Mouse (Mus musculus): Measurements from ENCODE around the gene Gm6169. TPM values are rescaled to one million over a fixed set of nuclear protein-coding genes. Genes with fewer than 3 reads are reported as not detected.

Gene Gm6169
- total and polyA plus RNA-seq, 2 experiments: not detected

DNA sequence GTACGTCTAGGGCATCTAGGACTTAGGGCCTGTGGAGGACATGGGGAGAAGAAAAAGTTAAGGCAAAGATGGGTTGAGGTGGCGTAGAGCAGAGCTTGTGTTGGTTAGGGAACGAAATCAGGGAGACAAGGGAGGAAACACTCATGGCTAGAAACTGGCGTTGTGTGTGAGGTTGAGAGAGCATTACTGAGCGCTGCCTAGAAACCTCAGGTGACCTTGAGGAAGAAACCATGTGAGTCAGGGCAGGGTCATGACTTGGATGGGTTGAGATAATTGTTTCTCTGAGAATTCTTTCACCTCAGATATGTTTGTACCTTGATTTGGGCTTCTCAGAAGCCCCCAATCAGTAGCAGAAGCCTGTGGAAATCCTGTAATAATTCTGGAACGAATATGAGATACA, 11.6 kb downstream of the Gm6169 start:
- Histone ChIP-seq H3K9ac (ENCODE audit: low read depth, low read length) (no peak overlapping the region), H3K4me1 (ENCODE audit: control insufficient read depth, insufficient read depth, low read length) (no peaks in the 10 kb centered on the region), H3K27ac (replicated peaks; ENCODE audit: insufficient read depth, low read depth, low read length) (no peak overlapping the region), H3K4me3 (ENCODE audit: insufficient read depth, low read depth, low read length) (no peak overlapping the region), H3K79me2 (ENCODE audit: control insufficient read depth, insufficient read depth, low read length) (no peaks in the 10 kb centered on the region), H3K27me3 (ENCODE audit: control insufficient read depth, insufficient read depth, low read length) (no peaks in the 10 kb centered on the region), H3K36me3 (ENCODE audit: control insufficient read depth, insufficient read depth, low read length) (no peaks in the 10 kb centered on the region)
- no peak for DNase-seq (ENCODE audit: extremely low read depth, low read depth, low spot score)
- TF ChIP-seq CTCF (IDR thresholded peaks at IDR 0.05; ENCODE audit: low read depth, low read length) (no peak), POLR2A (IDR thresholded peaks at IDR 0.05; ENCODE audit: extremely low read depth, insufficient read depth, low read length) (no peak)
- 94% methylated on average over 6 of the region's 6 CpGs for WGBS

- Histone ChIP-seq H3K9ac (ENCODE audit: low read depth, low read length) (no peak overlapping the region), H3K4me3 (ENCODE audit: insufficient read depth, low read depth, low read length) (no peak overlapping the region), H3K79me2 (ENCODE audit: control insufficient read depth, insufficient read depth, low read length) (no peaks in the 10 kb centered on the region), H3K27me3 (ENCODE audit: control insufficient read depth, insufficient read depth, low read length) (no peaks in the 10 kb centered on the region), H3K36me3 (ENCODE audit: control insufficient read depth, insufficient read depth, low read length) (no peaks in the 10 kb centered on the region), H3K4me1 (ENCODE audit: control insufficient read depth, insufficient read depth, low read length) (no peaks in the 10 kb centered on the region), H3K27ac (replicated peaks; ENCODE audit: insufficient read depth, low read depth, low read length) (no peak overlapping the region)
- no peak for DNase-seq (ENCODE audit: extremely low read depth, low read depth, low spot score)
- 79% methylated on average over 9 of the region's 9 CpGs for WGBS
- TF ChIP-seq POLR2A (IDR thresholded peaks at IDR 0.05; ENCODE audit: extremely low read depth, insufficient read depth, low read length): no peak
- TF ChIP-seq CTCF (IDR thresholded peaks at IDR 0.05; ENCODE audit: low read depth, low read length): no peak
Measured at GRCm38 (mm10) chr13:97086316-97086715, 12.7 kb downstream of the Gm6169 start.

GRCm38 (mm10) chr13:97082432-97082831, 16.6 kb downstream of the Gm6169 start:
- no peaks in the 10 kb centered on the region for H3K27me3 ChIP-seq (ENCODE audit: control insufficient read depth, insufficient read depth, low read length)
- WGBS: 86% methylated on average over 7 of the region's 7 CpGs
- no peak overlapping the region for H3K27ac ChIP-seq (replicated peaks; ENCODE audit: insufficient read depth, low read depth, low read length)
- no peaks in the 10 kb centered on the region for H3K4me1 ChIP-seq (ENCODE audit: control insufficient read depth, insufficient read depth, low read length)
- no peaks in the 10 kb centered on the region for H3K79me2 ChIP-seq (ENCODE audit: control insufficient read depth, insufficient read depth, low read length)
- H3K36me3 ChIP-seq (ENCODE audit: control insufficient read depth, insufficient read depth, low read length): no peaks in the 10 kb centered on the region
- H3K4me3 ChIP-seq (ENCODE audit: insufficient read depth, low read depth, low read length): no peak overlapping the region
- TF ChIP-seq CTCF (IDR thresholded peaks at IDR 0.05; ENCODE audit: low read depth, low read length) (no peak), POLR2A (IDR thresholded peaks at IDR 0.05; ENCODE audit: extremely low read depth, insufficient read depth, low read length) (no peak)
- no peak for DNase-seq (ENCODE audit: extremely low read depth, low read depth, low spot score)
- H3K9ac ChIP-seq (ENCODE audit: low read depth, low read length): no peak overlapping the region

GRCm38 (mm10) chr13:97080615-97081014, 18.4 kb downstream of the Gm6169 start:
- Histone ChIP-seq H3K36me3 (ENCODE audit: control insufficient read depth, insufficient read depth, low read length) (no peaks in the 10 kb centered on the region), H3K4me1 (ENCODE audit: control insufficient read depth, insufficient read depth, low read length) (no peaks in the 10 kb centered on the region), H3K9ac (ENCODE audit: low read depth, low read length) (no peak overlapping the region), H3K79me2 (ENCODE audit: control insufficient read depth, insufficient read depth, low read length) (no peaks in the 10 kb centered on the region), H3K27me3 (ENCODE audit: control insufficient read depth, insufficient read depth, low read length) (no peaks in the 10 kb centered on the region), H3K4me3 (ENCODE audit: insufficient read depth, low read depth, low read length) (no peak overlapping the region), H3K27ac (replicated peaks; ENCODE audit: insufficient read depth, low read depth, low read length) (no peak overlapping the region)
- 81% methylated on average over 3 of the region's 3 CpGs for WGBS
- DNase-seq (ENCODE audit: extremely low read depth, low read depth, low spot score): no peak
- TF ChIP-seq POLR2A (IDR thresholded peaks at IDR 0.05; ENCODE audit: extremely low read depth, insufficient read depth, low read length) (no peak), CTCF (IDR thresholded peaks at IDR 0.05; ENCODE audit: low read depth, low read length) (no peak)

GRCm38 (mm10) chr13:97080201-97080600, 18.8 kb downstream of the Gm6169 start:
- Histone ChIP-seq H3K27me3 (ENCODE audit: control insufficient read depth, insufficient read depth, low read length) (no peaks in the 10 kb centered on the region), H3K79me2 (ENCODE audit: control insufficient read depth, insufficient read depth, low read length) (no peaks in the 10 kb centered on the region), H3K9ac (ENCODE audit: low read depth, low read length) (no peak overlapping the region), H3K36me3 (ENCODE audit: control insufficient read depth, insufficient read depth, low read length) (no peaks in the 10 kb centered on the region), H3K27ac (replicated peaks; ENCODE audit: insufficient read depth, low read depth, low read length) (no peak overlapping the region), H3K4me1 (ENCODE audit: control insufficient read depth, insufficient read depth, low read length) (no peaks in the 10 kb centered on the region), H3K4me3 (ENCODE audit: insufficient read depth, low read depth, low read length) (no peak overlapping the region)
- WGBS: 88% methylated on average over 2 of the region's 2 CpGs
- DNase-seq (ENCODE audit: extremely low read depth, low read depth, low spot score): no peak
- no peak for TF ChIP-seq CTCF (IDR thresholded peaks at IDR 0.05; ENCODE audit: low read depth, low read length)
- TF ChIP-seq POLR2A (IDR thresholded peaks at IDR 0.05; ENCODE audit: extremely low read depth, insufficient read depth, low read length): no peak

- Histone ChIP-seq H3K4me3 (ENCODE audit: insufficient read depth, low read depth, low read length) (no peak overlapping the region), H3K36me3 (ENCODE audit: control insufficient read depth, insufficient read depth, low read length) (no peaks in the 10 kb centered on the region), H3K9ac (ENCODE audit: low read depth, low read length) (no peak overlapping the region), H3K79me2 (ENCODE audit: control insufficient read depth, insufficient read depth, low read length) (no peaks in the 10 kb centered on the region), H3K4me1 (ENCODE audit: control insufficient read depth, insufficient read depth, low read length) (no peaks in the 10 kb centered on the region), H3K27ac (replicated peaks; ENCODE audit: insufficient read depth, low read depth, low read length) (no peak overlapping the region), H3K27me3 (ENCODE audit: control insufficient read depth, insufficient read depth, low read length) (no peaks in the 10 kb centered on the region; the same call in 1 of the 2 replicates)
- TF ChIP-seq CTCF (IDR thresholded peaks at IDR 0.05; ENCODE audit: low read depth, low read length) (no peak), POLR2A (IDR thresholded peaks at IDR 0.05; ENCODE audit: extremely low read depth, insufficient read depth, low read length) (no peak)
- no peak for DNase-seq (ENCODE audit: extremely low read depth, low read depth, low spot score)
- WGBS: 93% methylated on average over 2 of the region's 2 CpGs
Measured at GRCm38 (mm10) chr13:97077556-97077955, 21.5 kb downstream of the Gm6169 start.

Data from liver, adult 2 months (tissue).